Mouse (Mus musculus) lung, adult 2 months (tissue): ENCODE results near the gene Cntn5.

Source experiments
- CTCF ChIP-seq: fragments of 200-500 bp; IDR thresholded peaks from 2 replicates; pipeline ENCODE4 v1.5.1; 2011; ENCODE audit warnings: mild to moderate bottlenecking, low read length, control low read depth; ENCODE audit not compliant: insufficient read depth
- POLR2A ChIP-seq: fragments of 200-500 bp; IDR thresholded peaks from 2 replicates; pipeline ENCODE4 v1.6.1; 2011; ENCODE audit warnings: low read depth, mild to moderate bottlenecking, control low read depth, low read length, borderline replicate concordance; ENCODE audit errors: extremely low read depth

DNA sequence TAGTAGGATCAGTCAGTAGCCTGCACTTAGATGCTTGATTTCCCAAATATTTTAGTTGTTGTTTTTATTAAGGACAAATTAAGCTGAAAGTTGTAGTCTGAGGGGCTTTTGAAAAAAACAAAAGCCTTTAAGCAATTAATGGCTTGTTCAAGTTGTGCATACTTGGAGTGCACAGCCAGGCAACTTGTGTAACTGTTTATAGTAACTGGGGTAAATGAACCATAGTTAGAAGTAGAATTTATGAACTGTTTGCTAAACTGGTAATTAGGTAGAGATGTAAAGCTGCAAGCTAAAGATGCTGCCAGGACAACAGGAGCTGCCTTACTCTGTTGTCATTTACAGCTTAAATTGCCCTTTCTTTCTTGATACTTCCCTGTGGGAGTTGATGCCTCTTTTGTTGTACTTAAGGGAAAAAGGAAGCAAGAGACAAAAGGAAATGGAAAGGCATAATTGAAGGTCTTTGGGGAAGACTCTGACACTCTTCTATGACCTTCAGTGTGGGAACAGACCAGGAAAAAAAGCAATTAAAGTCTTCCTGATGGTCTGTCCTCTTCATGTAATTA lies 943.9 kb downstream of the Cntn5 start:
- TF ChIP-seq CTCF: no peak
- no peak for TF ChIP-seq POLR2A
